Mouse (Mus musculus): ENCODE results near the gene Gcsam. TPM values are rescaled to one million over a fixed set of nuclear protein-coding genes. Genes with fewer than 3 reads are reported as not detected.

The Gcsam gene
- polyA plus RNA-seq, 1 experiment = 7.9 TPM

GRCm38 (mm10) chr16:45613247-45613646 lies 3.1 kb downstream of the Gcsam start:
- TF ChIP-seq CTCF (IDR thresholded peaks at IDR 0.05; ENCODE audit: control insufficient read depth, insufficient read depth, low read length) (no peak), POLR2A (IDR thresholded peaks at IDR 0.05; ENCODE audit: borderline replicate concordance, control insufficient read depth, low read depth, low read length) (no peak)
- no peak overlapping the region for H3K27ac ChIP-seq (ENCODE audit: control insufficient read depth, insufficient read depth, low read depth, low read length, poor library complexity)
- WGBS = 83% methylated on average over 2 of the region's 2 CpGs
- H3K4me3 ChIP-seq (replicated peaks; ENCODE audit: control insufficient read depth, low read depth, low read length) = no peak overlapping the region
- no peaks in the 10 kb centered on the region for H3K4me1 ChIP-seq (ENCODE audit: control insufficient read depth, insufficient read depth, low read length)

- Histone ChIP-seq H3K4me1 (ENCODE audit: control insufficient read depth, insufficient read depth, low read length) (no peaks in the 10 kb centered on the region), H3K4me3 (replicated peaks; ENCODE audit: control insufficient read depth, low read depth, low read length) (no peak overlapping the region), H3K27ac (ENCODE audit: control insufficient read depth, insufficient read depth, low read depth, low read length, poor library complexity) (no peak overlapping the region)
- 80% methylated on average over 1 of the region's 1 CpGs for WGBS
- TF ChIP-seq POLR2A (IDR thresholded peaks at IDR 0.05; ENCODE audit: borderline replicate concordance, control insufficient read depth, low read depth, low read length) (no peak), CTCF (IDR thresholded peaks at IDR 0.05; ENCODE audit: control insufficient read depth, insufficient read depth, low read length) (no peak)
Observed at GRCm38 (mm10) chr16:45615944-45616343, 5.8 kb downstream of the Gcsam start.

GRCm38 (mm10) chr16:45619751-45620375 lies 9.7 kb downstream of the Gcsam start:
- 60% methylated on average over 8 of the region's 8 CpGs for WGBS
- Histone ChIP-seq H3K4me3 (replicated peaks; ENCODE audit: control insufficient read depth, low read depth, low read length) (no peak overlapping the region), H3K27ac (ENCODE audit: control insufficient read depth, insufficient read depth, low read depth, low read length, poor library complexity) (no peak overlapping the region), H3K4me1 (ENCODE audit: control insufficient read depth, insufficient read depth, low read length) (no peaks in the 10 kb centered on the region)
- TF ChIP-seq CTCF (IDR thresholded peaks at IDR 0.05; ENCODE audit: control insufficient read depth, insufficient read depth, low read length) (no peak), POLR2A (IDR thresholded peaks at IDR 0.05; ENCODE audit: borderline replicate concordance, control insufficient read depth, low read depth, low read length) (no peak)

GRCm38 (mm10) chr16:45623230-45623629 lies 13.1 kb downstream of the Gcsam start:
- Histone ChIP-seq H3K27ac (ENCODE audit: control insufficient read depth, insufficient read depth, low read depth, low read length, poor library complexity) (no peak overlapping the region), H3K4me3 (replicated peaks; ENCODE audit: control insufficient read depth, low read depth, low read length) (no peak overlapping the region), H3K4me1 (ENCODE audit: control insufficient read depth, insufficient read depth, low read length) (no peaks in the 10 kb centered on the region)
- TF ChIP-seq CTCF (IDR thresholded peaks at IDR 0.05; ENCODE audit: control insufficient read depth, insufficient read depth, low read length) (no peak), POLR2A (IDR thresholded peaks at IDR 0.05; ENCODE audit: borderline replicate concordance, control insufficient read depth, low read depth, low read length) (no peak)
- WGBS = 26% methylated on average over 4 of the region's 4 CpGs

GRCm38 (mm10) chr16:45624791-45625190 lies 14.6 kb downstream of the Gcsam start:
- H3K4me1 ChIP-seq (ENCODE audit: control insufficient read depth, insufficient read depth, low read length) = no peaks in the 10 kb centered on the region
- TF ChIP-seq POLR2A (IDR thresholded peaks at IDR 0.05; ENCODE audit: borderline replicate concordance, control insufficient read depth, low read depth, low read length) (no peak), CTCF (IDR thresholded peaks at IDR 0.05; ENCODE audit: control insufficient read depth, insufficient read depth, low read length) (no peak)
- 29% methylated on average over 2 of the region's 2 CpGs for WGBS
- no peak overlapping the region for H3K4me3 ChIP-seq (replicated peaks; ENCODE audit: control insufficient read depth, low read depth, low read length)
- H3K27ac ChIP-seq (ENCODE audit: control insufficient read depth, insufficient read depth, low read depth, low read length, poor library complexity) = no peak overlapping the region

- Histone ChIP-seq H3K4me3 (replicated peaks; ENCODE audit: control insufficient read depth, low read depth, low read length) (no peak overlapping the region), H3K4me1 (ENCODE audit: control insufficient read depth, insufficient read depth, low read length) (no peaks in the 10 kb centered on the region), H3K27ac (ENCODE audit: control insufficient read depth, insufficient read depth, low read depth, low read length, poor library complexity) (no peak overlapping the region)
- TF ChIP-seq CTCF (IDR thresholded peaks at IDR 0.05; ENCODE audit: control insufficient read depth, insufficient read depth, low read length) (no peak), POLR2A (IDR thresholded peaks at IDR 0.05; ENCODE audit: borderline replicate concordance, control insufficient read depth, low read depth, low read length) (no peak)
- WGBS = 54% methylated on average over 2 of the region's 2 CpGs
Observed at GRCm38 (mm10) chr16:45625342-45625741, 15.2 kb downstream of the Gcsam start.

GRCm38 (mm10) chr16:45629497-45630105 lies 19.4 kb downstream of the Gcsam start:
- TF ChIP-seq POLR2A (IDR thresholded peaks at IDR 0.05; ENCODE audit: borderline replicate concordance, control insufficient read depth, low read depth, low read length) (no peak), CTCF (IDR thresholded peaks at IDR 0.05; ENCODE audit: control insufficient read depth, insufficient read depth, low read length) (no peak)
- no peaks in the 10 kb centered on the region for H3K4me1 ChIP-seq (ENCODE audit: control insufficient read depth, insufficient read depth, low read length)
- WGBS = 78% methylated on average over 8 of the region's 8 CpGs
- H3K27ac ChIP-seq (ENCODE audit: control insufficient read depth, insufficient read depth, low read depth, low read length, poor library complexity) = no peak overlapping the region
- no peak overlapping the region for H3K4me3 ChIP-seq (replicated peaks; ENCODE audit: control insufficient read depth, low read depth, low read length)

- H3K4me3 ChIP-seq (replicated peaks; ENCODE audit: control insufficient read depth, low read depth, low read length) = no peak overlapping the region
- TF ChIP-seq CTCF (IDR thresholded peaks at IDR 0.05; ENCODE audit: control insufficient read depth, insufficient read depth, low read length) = peak; percentile 64
- no peak for TF ChIP-seq POLR2A (IDR thresholded peaks at IDR 0.05; ENCODE audit: borderline replicate concordance, control insufficient read depth, low read depth, low read length)
- 55% methylated on average over 5 of the region's 5 CpGs for WGBS
- H3K4me1 ChIP-seq (ENCODE audit: control insufficient read depth, insufficient read depth, low read length) = no peaks in the 10 kb centered on the region
- H3K27ac ChIP-seq (ENCODE audit: control insufficient read depth, insufficient read depth, low read depth, low read length, poor library complexity) = no peak overlapping the region
Observed at GRCm38 (mm10) chr16:45630347-45630960, 20.3 kb downstream of the Gcsam start.
